Comparison of ENCODE assay signal across 8 mouse cellular contexts in the genomic region with DNA sequence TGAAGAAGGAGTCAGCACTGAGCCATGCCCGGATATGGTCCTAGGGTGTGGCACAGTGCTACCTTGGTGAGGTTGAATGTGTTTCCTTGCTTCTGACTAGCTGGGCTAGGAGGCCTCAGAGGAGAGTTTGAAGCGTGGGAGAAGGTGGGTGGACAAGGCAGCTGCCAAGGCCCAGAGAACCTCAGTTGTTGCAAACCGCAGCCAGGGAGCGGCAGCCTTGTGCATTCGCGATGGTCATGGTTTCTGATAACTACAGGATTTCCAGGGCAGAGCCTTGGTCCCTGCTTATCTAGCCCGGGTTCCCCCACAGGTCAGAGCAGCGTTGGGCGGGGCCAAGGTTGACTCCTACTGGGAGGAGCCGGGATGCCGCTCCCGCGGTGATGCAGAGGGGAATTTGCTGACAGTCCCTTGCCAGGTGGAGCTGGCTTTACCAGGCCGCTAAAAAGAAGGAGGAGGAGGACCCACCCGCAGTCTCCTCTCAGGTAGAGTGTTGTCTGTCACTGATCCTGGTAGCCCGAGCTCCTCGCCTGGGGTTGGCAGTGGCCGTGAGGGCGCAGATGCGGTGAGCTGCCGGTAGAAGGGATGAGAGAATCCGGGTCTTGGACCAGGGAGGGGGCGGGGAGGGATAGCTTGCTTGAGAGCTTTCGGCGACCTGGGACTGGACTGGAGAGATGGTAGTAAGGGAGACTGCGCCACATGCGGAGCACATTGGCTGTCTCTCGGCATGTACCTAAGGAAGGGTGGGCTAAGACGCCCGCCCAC. TPM values are rescaled to one million over a fixed set of nuclear protein-coding genes. Genes with fewer than 3 reads are reported as not detected.
DNase-seq lines count a peak whose midpoint lies in the region; ATAC-seq and TF ChIP-seq lines count a peak whose summit lies in the region.

No protein-coding gene starts in this region.

- no peaks in the 10 kb centered on the region for H3K36me3 ChIP-seq in megakaryocyte, embryonic 14.5 days (replicated peaks; ENCODE audit: low read length)
- no peaks in the 10 kb centered on the region for H3K36me3 ChIP-seq in heart, embryonic 13.5 days
- H3K36me3 ChIP-seq in midbrain, postnatal 0 days (ENCODE audit: insufficient read depth, low read length) = no peaks in the 10 kb centered on the region

- no peak for ATAC-seq in megakaryocyte, adult 5-6 weeks (ENCODE audit: poor library complexity, severe bottlenecking)
- no peak for ATAC-seq in heart, embryonic 13.5 days (ENCODE audit: extremely low read depth, insufficient number of reproducible peaks, low FRiP score, low TSS enrichment)
- ATAC-seq in midbrain, postnatal 0 days (ENCODE audit: low FRiP score) = peak; percentile 81

- TF ChIP-seq CTCF in midbrain, postnatal 0 days (IDR thresholded peaks at IDR 0.05) = peak; percentile 60

- H3K4me3 ChIP-seq in megakaryocyte, embryonic 14.5 days (replicated peaks) = peak overlapping the region; percentile 53
- H3K4me3 ChIP-seq in heart, embryonic 13.5 days = peak overlapping the region; percentile 32
- H3K4me3 ChIP-seq in midbrain, postnatal 0 days (ENCODE audit: low read depth, low read length) = peak overlapping the region; percentile 63

- H3K27me3 ChIP-seq in megakaryocyte, embryonic 14.5 days (replicated peaks) = peaks cover 86% of the 10 kb centered on the region
- H3K27me3 ChIP-seq in heart, embryonic 13.5 days (replicated peaks) = peaks cover 77% of the 10 kb centered on the region
- H3K27me3 ChIP-seq in midbrain, postnatal 0 days (ENCODE audit: insufficient read depth, low read length) = no peaks in the 10 kb centered on the region

- no peaks in the 10 kb centered on the region for H3K9me3 ChIP-seq in megakaryocyte, embryonic 14.5 days
- H3K9me3 ChIP-seq in heart, embryonic 13.5 days = no peaks in the 10 kb centered on the region
- no peaks in the 10 kb centered on the region for H3K9me3 ChIP-seq in midbrain, postnatal 0 days (ENCODE audit: low read length)

- H3K4me1 ChIP-seq in megakaryocyte, embryonic 14.5 days = peaks cover 22% of the 10 kb centered on the region
- H3K4me1 ChIP-seq in heart, embryonic 13.5 days = peaks cover 14% of the 10 kb centered on the region
- peaks cover 9% of the 10 kb centered on the region; the same call in 1 of the 2 replicates for H3K4me1 ChIP-seq in midbrain, postnatal 0 days (ENCODE audit: insufficient read depth, low read length)

- H3K9ac ChIP-seq in heart, embryonic 13.5 days = 0 out of 2 replicates have a peak overlapping the region, but pooled peaks have one; percentile 25
- H3K9ac ChIP-seq in midbrain, postnatal 0 days (replicated peaks; ENCODE audit: low read length, poor library complexity, severe bottlenecking) = peak overlapping the region; percentile 74

- H3K27ac ChIP-seq in heart, embryonic 13.5 days (replicated peaks) = no peak overlapping the region
- H3K27ac ChIP-seq in midbrain, postnatal 0 days (ENCODE audit: low read depth, low read length) = peak overlapping the region; percentile 84

- peak overlapping the region; percentile 62 for H3K4me2 ChIP-seq in heart, embryonic 13.5 days
- peak overlapping the region; percentile 78 for H3K4me2 ChIP-seq in midbrain, postnatal 0 days (ENCODE audit: low read depth, low read length, poor library complexity, severe bottlenecking)

- DNase-seq in cerebellum, postnatal 4 days (ENCODE audit: low spot score in 2 of 2) = peak; percentile 35 to 38
- peak; percentile 63 for DNase-seq in layer of hippocampus, postnatal 36 days
- peak; percentile 77 for DNase-seq in midbrain, postnatal 0 days (ENCODE audit: low spot score)
- DNase-seq in thymus, postnatal 4 days = no peak
- DNase-seq in urinary bladder, postnatal 10 days (ENCODE audit: low spot score) = no peak

- 2% methylated on average over 30 of the region's 30 CpGs for WGBS in heart, embryonic 13.5 days
- 4% methylated on average over 30 of the region's 30 CpGs for WGBS in midbrain, postnatal 0 days

RNA-seq across cellular contexts. Expression of a gene that starts 5.2 kb away (rescaled TPM):
- 0.08 TPM in 1 of 2 replicates, not detected in the other for polyA plus RNA-seq in megakaryocyte, embryonic 14.5 days (2012; ENCODE audit: insufficient read depth, low replicate concordance)
- not detected in 2 replicates for total RNA-seq in megakaryocyte, adult 5-6 weeks (2015)
- not detected in 2 replicates for total RNA-seq in megakaryocyte, adult 5-6 weeks (2017)
- polyA plus RNA-seq in heart, embryonic 13.5 days (2015; fragmentation: Nextera tagmentation; extraction: Ambion mirVana) = not detected in 2 replicates
- total RNA-seq in layer of hippocampus, postnatal 36 days (2021) = 10 to 100 TPM; 36.2 to 36.4 TPM
- 25.4 and 30.1 TPM in 2 replicates for total RNA-seq in midbrain, postnatal 0 days (2014; rRNA removed)
- polyA plus RNA-seq in midbrain, postnatal 0 days (2015; fragmentation: Nextera tagmentation; extraction: Ambion mirVana) = 10.2 and 10.7 TPM in 2 replicates

RNA-seq across cellular contexts. Expression of a gene that starts 36.1 kb away (rescaled TPM):
- polyA plus RNA-seq in megakaryocyte, embryonic 14.5 days (2012; ENCODE audit: insufficient read depth, low replicate concordance) = not detected in 2 replicates
- not detected in 2 replicates for total RNA-seq in megakaryocyte, adult 5-6 weeks (2015)
- total RNA-seq in megakaryocyte, adult 5-6 weeks (2017) = not detected in 2 replicates
- polyA plus RNA-seq in heart, embryonic 13.5 days (2015; fragmentation: Nextera tagmentation; extraction: Ambion mirVana) = 0.04 and 0.09 TPM in 2 replicates
- 10 to 100 TPM in 1 of 2 experiments, 1 to 10 TPM in 1; 6.8 to 10.6 TPM for total RNA-seq in layer of hippocampus, postnatal 36 days (2021)
- total RNA-seq in midbrain, postnatal 0 days (2014; rRNA removed) = 19.4 and 21.9 TPM in 2 replicates
- 30.9 and 32.2 TPM in 2 replicates for polyA plus RNA-seq in midbrain, postnatal 0 days (2015; fragmentation: Nextera tagmentation; extraction: Ambion mirVana)

Comparison
In these comparisons a context has a peak if more than half of its experiments do, and no peak if none do; other contexts are left out.
1. DNase-seq: peak in cerebellum, postnatal 4 days (2 of 2), layer of hippocampus, postnatal 36 days (2 of 2) and midbrain, postnatal 0 days (single experiment); none in thymus, postnatal 4 days (single experiment) and urinary bladder, postnatal 10 days (single experiment).
2. RNA of a gene that starts 5.2 kb away (total RNA-seq): 36.2 to 36.4 TPM in layer of hippocampus, postnatal 36 days and 25.4 to 30.1 TPM in midbrain, postnatal 0 days; not detected in megakaryocyte, adult 5-6 weeks; every median in the first group is over 10 times any median in the second.
3. RNA of a gene that starts 36.1 kb away (total RNA-seq): 19.4 to 21.9 TPM in midbrain, postnatal 0 days and 6.8 to 10.6 TPM in layer of hippocampus, postnatal 36 days; not detected in megakaryocyte, adult 5-6 weeks; every median in the first group is over 4 times any median in the second.
4. Peak in every context shown above with its lines, with median percentiles within 50 percentile points of each other: H3K4me3 ChIP-seq.